Mouse (Mus musculus) cerebellum, postnatal 25 days (tissue): ENCODE data around the gene Wee1.
A peak's percentile ranks its signal among the peaks of the same experiment; 100 is the strongest.
"Not testable (repeated sequence)": the region's sequence is repeated elsewhere in the genome, so short reads cannot be mapped to it uniquely, and the experiment has no call there.

ENCODE experiments used
- DNase-seq, 2 experiments: peaks; one replicate each; pipeline ENCODE4 v3.0.0; 2021; ENCODE audit warnings: mixed read lengths in 2 of 2

Wee1 gene

GRCm38 (mm10) chr7:110121516-110122288 lies at the start of gene Wee1:
Wee1 (plus strand) TSS chr7:110122046.
- DNase-seq: peak; percentile 99

- DNase-seq: no peak
Measured at GRCm38 (mm10) chr7:110078168-110078567, 43.7 kb upstream of the Wee1 start.

- peak; percentile 66 to 83 for DNase-seq
Measured at GRCm38 (mm10) chr7:110083386-110084165, 38.3 kb upstream of the Wee1 start.

GRCm38 (mm10) chr7:110085217-110085616 lies 36.6 kb upstream of the Wee1 start:
- no peak for DNase-seq

- DNase-seq: no peak
Measured at GRCm38 (mm10) chr7:110087914-110088313, 33.9 kb upstream of the Wee1 start.

- DNase-seq: peak; percentile 31 to 60
Measured at GRCm38 (mm10) chr7:110091670-110092069, 30.2 kb upstream of the Wee1 start.

- no peak for DNase-seq
Measured at GRCm38 (mm10) chr7:110096332-110096731, 25.5 kb upstream of the Wee1 start.

- no peak for DNase-seq
Measured at GRCm38 (mm10) chr7:110097106-110097793, 24.6 kb upstream of the Wee1 start.

- DNase-seq: no peak
Measured at GRCm38 (mm10) chr7:110100854-110101253, 21.0 kb upstream of the Wee1 start.

GRCm38 (mm10) chr7:110101266-110101665 lies 20.6 kb upstream of the Wee1 start:
- no peak for DNase-seq

GRCm38 (mm10) chr7:110105041-110105440 lies 16.8 kb upstream of the Wee1 start:
- DNase-seq: no peak

- DNase-seq: no peak
Measured at GRCm38 (mm10) chr7:110106633-110107032, 15.2 kb upstream of the Wee1 start.

GRCm38 (mm10) chr7:110108524-110108923 lies 13.3 kb upstream of the Wee1 start:
- not testable (repeated sequence) for DNase-seq

GRCm38 (mm10) chr7:110108967-110109610 lies 12.8 kb upstream of the Wee1 start:
- peak in 1 of 2 experiments; percentile 27 for DNase-seq

GRCm38 (mm10) chr7:110110061-110110656 lies 11.7 kb upstream of the Wee1 start:
- DNase-seq: no peak

- DNase-seq: no peak
Measured at GRCm38 (mm10) chr7:110114699-110115098, 7.1 kb upstream of the Wee1 start.

GRCm38 (mm10) chr7:110116731-110117291 lies 5.0 kb upstream of the Wee1 start:
- DNase-seq: no peak

GRCm38 (mm10) chr7:110118448-110118847 lies 3.4 kb upstream of the Wee1 start:
- no peak for DNase-seq

- DNase-seq: no peak
Measured at GRCm38 (mm10) chr7:110120157-110120784, 1.6 kb upstream of the Wee1 start.

GRCm38 (mm10) chr7:110121162-110121515 lies 707 bp upstream of the Wee1 start:
- no peak for DNase-seq

GRCm38 (mm10) chr7:110122289-110122564 lies 381 bp downstream of the Wee1 start:
- DNase-seq: no peak
